Mouse (Mus musculus): Measurements from ENCODE around the gene Hist1h3a. TPM values are rescaled to one million over a fixed set of nuclear protein-coding genes. Genes with fewer than 3 reads are reported as not detected.
A peak's percentile ranks its signal among the peaks of the same experiment; 100 is the strongest.

Gene Hist1h3a
- polyA plus RNA-seq, 1 experiment from 2014 or later, result 11.9 TPM

DNA sequence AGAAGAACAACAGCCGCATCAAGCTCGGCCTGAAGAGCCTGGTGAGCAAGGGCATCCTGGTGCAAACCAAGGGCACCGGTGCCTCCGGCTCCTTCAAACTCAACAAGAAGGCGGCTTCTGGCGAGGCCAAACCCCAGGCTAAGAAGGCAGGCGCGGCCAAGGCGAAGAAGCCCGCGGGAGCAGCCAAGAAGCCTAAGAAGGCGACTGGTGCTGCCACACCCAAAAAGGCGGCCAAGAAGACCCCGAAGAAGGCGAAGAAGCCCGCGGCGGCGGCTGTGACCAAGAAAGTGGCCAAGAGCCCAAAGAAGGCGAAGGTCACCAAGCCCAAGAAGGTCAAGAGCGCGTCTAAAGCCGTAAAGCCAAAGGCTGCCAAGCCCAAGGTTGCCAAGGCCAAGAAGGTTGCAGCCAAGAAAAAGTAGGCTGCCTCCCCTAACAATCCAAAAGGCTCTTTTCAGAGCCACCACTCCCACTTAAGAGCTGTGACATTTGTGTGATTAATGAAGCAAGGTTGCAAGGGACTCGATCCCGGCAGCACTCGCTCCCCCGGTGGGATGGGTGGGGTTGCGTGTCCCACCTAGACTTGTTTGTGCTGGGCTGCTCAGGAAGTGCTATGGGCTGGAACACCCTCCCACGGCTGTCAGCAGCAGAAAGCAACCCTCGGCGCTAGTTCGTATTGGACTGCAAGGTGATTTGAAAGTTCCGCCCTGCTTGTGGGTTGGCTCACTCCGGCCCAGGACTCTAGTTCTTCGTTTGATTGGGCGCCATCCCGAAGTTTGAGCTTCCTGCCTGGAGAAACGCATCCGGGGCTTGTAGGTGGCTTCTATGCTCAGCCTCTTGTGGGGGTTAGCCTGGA is 22.9 kb downstream of the Hist1h3a start:
- peak overlapping the region; percentile 89 for H3K9ac ChIP-seq (replicated peaks)
- no peaks in the 10 kb centered on the region for H3K27me3 ChIP-seq
- under 1% methylated on average over 39 of the region's 39 CpGs for WGBS
- peak overlapping the region; percentile 59 for H3K4me3 ChIP-seq (replicated peaks)
- peak overlapping the region; percentile 99 for H3K27ac ChIP-seq
- peak; percentile 92 for ATAC-seq (ENCODE audit: insufficient number of reproducible peaks, insufficient read depth, low FRiP score, low TSS enrichment, low read depth)
- H3K4me2 ChIP-seq, result peak overlapping the region; percentile 86
- no peaks in the 10 kb centered on the region for H3K36me3 ChIP-seq
- no peaks in the 10 kb centered on the region for H3K9me3 ChIP-seq
- H3K4me1 ChIP-seq (replicated peaks), result peaks cover 14% of the 10 kb centered on the region

DNA sequence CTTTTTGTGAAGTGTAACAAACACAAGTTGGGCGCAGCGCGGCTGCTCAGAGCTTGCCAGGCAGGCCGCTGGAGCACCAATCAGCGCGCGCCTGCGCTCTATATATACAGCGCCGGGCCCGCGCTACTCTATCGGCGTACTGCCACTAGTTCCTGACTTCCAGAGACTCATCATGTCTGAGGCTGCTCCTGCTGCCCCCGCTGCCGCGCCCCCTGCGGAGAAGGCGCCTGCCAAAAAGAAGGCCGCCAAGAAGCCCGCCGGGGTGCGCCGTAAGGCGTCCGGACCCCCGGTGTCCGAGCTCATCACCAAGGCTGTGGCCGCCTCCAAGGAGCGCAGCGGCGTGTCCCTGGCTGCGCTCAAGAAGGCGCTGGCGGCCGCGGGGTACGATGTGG is 23.5 kb downstream of the Hist1h3a start, which contains the start of gene Hist1h1c:
TSS of gene Hist1h1c (plus strand) at position 132 of the 392 bp plus-strand sequence.
- Histone ChIP-seq H3K36me3 (no peaks in the 10 kb centered on the region), H3K4me2 (peak within 1 kb of the TSS; percentile 86), H3K9ac (replicated peaks) (peak within 1 kb of the TSS; percentile 89), H3K27me3 (no peaks in the 10 kb centered on the region), H3K27ac (peak within 1 kb of the TSS; percentile 99), H3K9me3 (no peaks in the 10 kb centered on the region), H3K4me3 (replicated peaks) (peak within 1 kb of the TSS; percentile 59), H3K4me1 (replicated peaks) (peaks cover 9% of the 10 kb centered on the region)
- peak; percentile 95 for ATAC-seq (ENCODE audit: insufficient number of reproducible peaks, insufficient read depth, low FRiP score, low TSS enrichment, low read depth)
- 0% methylated on average over 35 of the region's 38 CpGs for WGBS

DNA sequence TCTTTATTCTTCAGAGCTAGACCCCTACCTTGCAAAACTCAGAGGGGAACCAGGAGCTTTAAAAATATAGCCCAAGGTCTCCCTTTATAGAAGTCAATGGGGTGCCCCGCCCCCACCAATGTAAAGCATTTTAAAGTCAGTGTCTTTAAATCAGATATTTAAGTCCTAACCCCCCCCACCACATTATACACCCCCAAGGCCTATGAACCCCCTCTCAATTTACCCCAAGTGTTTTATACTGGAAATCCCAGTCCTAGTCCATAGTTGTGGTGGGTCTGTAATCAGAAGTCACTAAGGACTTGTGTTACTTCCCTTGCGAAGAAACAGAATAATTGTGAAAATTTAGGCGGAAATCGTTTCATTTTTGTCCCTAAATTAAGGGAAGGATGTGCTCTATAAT is 24.1 kb downstream of the Hist1h3a start:
- Histone ChIP-seq H3K4me1 (replicated peaks) (peaks cover 9% of the 10 kb centered on the region), H3K27ac (peak overlapping the region; percentile 99), H3K36me3 (no peaks in the 10 kb centered on the region), H3K4me3 (replicated peaks) (peak overlapping the region; percentile 59), H3K9me3 (no peaks in the 10 kb centered on the region), H3K27me3 (no peaks in the 10 kb centered on the region), H3K9ac (replicated peaks) (peak overlapping the region; percentile 89), H3K4me2 (peak overlapping the region; percentile 86)
- ATAC-seq (ENCODE audit: insufficient number of reproducible peaks, insufficient read depth, low FRiP score, low TSS enrichment, low read depth), result no peak
- 26% methylated on average over 4 of the region's 4 CpGs for WGBS

DNA sequence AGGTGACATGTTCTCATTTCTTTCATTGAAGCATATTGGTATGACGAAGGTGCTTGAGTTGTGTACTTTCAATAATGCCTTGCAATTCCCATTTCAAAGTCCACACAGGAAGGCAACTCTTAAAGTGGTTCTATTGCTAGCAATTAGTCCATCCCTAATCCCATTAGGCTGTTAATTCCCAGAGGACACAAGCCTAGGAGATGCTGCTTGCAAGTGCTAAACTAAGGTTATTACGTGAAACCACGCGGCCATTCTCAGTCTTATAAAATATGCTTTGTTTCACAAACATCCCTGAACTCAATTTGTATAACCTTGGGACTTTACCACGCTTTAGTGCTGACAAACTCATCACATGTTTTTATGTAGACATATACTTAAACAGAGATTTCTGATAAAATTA is 25.1 kb downstream of the Hist1h3a start:
- no peaks in the 10 kb centered on the region for H3K9me3 ChIP-seq
- H3K36me3 ChIP-seq, result no peaks in the 10 kb centered on the region
- 85% methylated on average over 5 of the region's 5 CpGs for WGBS
- no peak for ATAC-seq (ENCODE audit: insufficient number of reproducible peaks, insufficient read depth, low FRiP score, low TSS enrichment, low read depth)
- H3K27ac ChIP-seq, result no peak overlapping the region
- H3K9ac ChIP-seq (replicated peaks), result no peak overlapping the region
- H3K4me1 ChIP-seq (replicated peaks), result peaks cover 9% of the 10 kb centered on the region
- H3K4me3 ChIP-seq (replicated peaks), result no peak overlapping the region
- H3K27me3 ChIP-seq, result no peaks in the 10 kb centered on the region
- H3K4me2 ChIP-seq, result no peak overlapping the region

DNA sequence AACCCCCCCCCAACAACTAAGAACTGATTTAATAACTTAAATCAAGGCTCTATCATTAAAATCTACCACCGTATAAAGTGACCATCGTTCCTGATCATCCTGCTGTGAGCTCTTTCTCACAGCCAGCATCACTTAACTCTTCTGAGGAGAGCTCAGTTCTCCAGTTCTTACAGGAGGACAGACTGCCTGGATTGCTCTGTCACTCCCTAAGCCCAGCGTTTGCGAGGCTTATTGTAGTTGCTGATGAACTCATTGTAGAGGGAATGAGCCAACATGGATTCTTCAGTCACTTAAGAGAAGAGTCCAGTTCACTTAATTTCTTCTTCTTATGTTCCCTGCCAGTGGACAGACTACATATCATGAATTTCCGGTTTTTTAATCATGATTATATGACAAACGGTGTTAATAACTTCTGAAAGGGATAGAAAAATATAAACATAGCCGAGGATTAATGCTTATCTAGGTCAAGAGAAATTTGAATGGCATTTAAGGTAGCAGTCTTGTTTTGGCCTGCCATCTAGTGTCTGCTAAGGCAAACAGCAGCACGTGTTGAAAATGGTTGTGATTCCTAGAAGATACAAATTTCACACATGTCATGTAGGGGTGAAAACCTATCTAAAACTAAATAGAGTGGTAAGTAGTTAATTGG is 29.9 kb downstream of the Hist1h3a start:
- 29% methylated on average over 8 of the region's 8 CpGs for WGBS
- H3K4me1 ChIP-seq (replicated peaks), result no peaks in the 10 kb centered on the region
- H3K36me3 ChIP-seq, result no peaks in the 10 kb centered on the region
- ATAC-seq (ENCODE audit: insufficient number of reproducible peaks, insufficient read depth, low FRiP score, low TSS enrichment, low read depth), result no peak
- no peak overlapping the region for H3K9ac ChIP-seq (replicated peaks)
- no peaks in the 10 kb centered on the region for H3K27me3 ChIP-seq
- H3K4me3 ChIP-seq (replicated peaks), result no peak overlapping the region
- H3K4me2 ChIP-seq, result no peak overlapping the region
- no peaks in the 10 kb centered on the region for H3K9me3 ChIP-seq
- H3K27ac ChIP-seq, result no peak overlapping the region

DNA sequence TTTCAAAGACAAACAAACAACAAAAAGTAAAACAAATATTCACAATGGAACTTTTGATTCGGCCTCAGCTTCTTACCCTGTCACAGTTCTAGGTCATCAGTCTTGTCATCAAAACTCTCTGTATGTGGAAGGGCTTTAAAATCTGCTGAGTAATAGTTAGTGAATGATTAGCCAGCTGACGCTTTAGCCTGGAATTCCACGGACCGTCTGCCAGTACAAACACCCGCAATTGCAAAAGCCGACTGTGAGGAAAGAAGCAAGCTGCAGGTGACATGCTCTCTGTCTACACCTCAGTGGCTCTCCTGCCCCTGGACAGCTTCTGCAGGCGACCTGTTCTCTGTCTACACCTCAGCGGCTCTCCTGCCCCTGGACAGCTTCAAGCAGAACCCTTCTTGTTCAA is 31.7 kb downstream of the Hist1h3a start:
- Histone ChIP-seq H3K27me3 (no peaks in the 10 kb centered on the region), H3K9me3 (no peaks in the 10 kb centered on the region), H3K9ac (replicated peaks) (no peak overlapping the region), H3K4me3 (replicated peaks) (no peak overlapping the region), H3K27ac (no peak overlapping the region), H3K4me2 (no peak overlapping the region), H3K36me3 (no peaks in the 10 kb centered on the region), H3K4me1 (replicated peaks) (no peaks in the 10 kb centered on the region)
- whole genome bisulfite sequencing, result 52% methylated on average over 8 of the region's 8 CpGs
- no peak for ATAC-seq (ENCODE audit: insufficient number of reproducible peaks, insufficient read depth, low FRiP score, low TSS enrichment, low read depth)

DNA sequence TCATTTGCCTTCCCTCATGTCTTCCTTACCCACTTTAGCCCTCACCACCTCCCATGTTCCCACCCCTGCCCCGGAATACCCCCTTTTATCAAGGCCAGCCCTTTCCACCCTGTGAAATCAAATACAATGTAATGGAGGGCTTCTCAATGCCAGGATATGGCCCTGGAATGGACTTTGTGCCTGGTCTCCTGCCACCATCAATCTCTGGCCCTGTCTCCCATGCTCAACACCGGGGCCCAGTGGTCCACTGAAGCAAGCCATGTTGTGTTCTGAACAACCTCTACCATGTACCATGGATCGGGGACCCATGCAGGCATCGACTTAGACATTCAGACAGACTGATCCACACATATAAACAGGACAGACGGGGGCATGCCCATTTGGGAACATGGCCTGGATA is 32.5 kb downstream of the Hist1h3a start:
- no peak overlapping the region for H3K4me2 ChIP-seq
- no peak for ATAC-seq (ENCODE audit: insufficient number of reproducible peaks, insufficient read depth, low FRiP score, low TSS enrichment, low read depth)
- no peaks in the 10 kb centered on the region for H3K36me3 ChIP-seq
- no peak overlapping the region for H3K4me3 ChIP-seq (replicated peaks)
- no peaks in the 10 kb centered on the region for H3K9me3 ChIP-seq
- WGBS, result 90% methylated on average over 5 of the region's 5 CpGs
- no peak overlapping the region for H3K9ac ChIP-seq (replicated peaks)
- no peaks in the 10 kb centered on the region; the same call in 1 of the 2 replicates for H3K4me1 ChIP-seq (replicated peaks)
- no peak overlapping the region for H3K27ac ChIP-seq
- H3K27me3 ChIP-seq, result no peaks in the 10 kb centered on the region

DNA sequence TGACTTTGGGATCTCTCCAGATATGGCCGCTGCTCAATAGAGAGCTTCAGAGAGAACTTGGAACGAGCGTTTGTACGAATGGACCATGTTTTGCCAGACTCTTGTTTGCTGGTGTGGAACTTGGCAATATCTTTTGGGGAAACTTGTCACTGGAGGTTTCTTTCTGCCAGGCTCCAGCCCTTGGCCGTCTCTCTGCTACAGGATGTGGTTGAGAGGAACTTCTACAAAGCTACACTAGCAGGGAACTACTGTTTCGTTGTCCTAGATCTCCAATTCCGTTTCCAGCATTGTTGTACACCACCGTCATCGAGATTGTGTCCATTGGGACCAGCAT is 33.0 kb downstream of the Hist1h3a start:
- ATAC-seq (ENCODE audit: insufficient number of reproducible peaks, insufficient read depth, low FRiP score, low TSS enrichment, low read depth), result no peak
- no peaks in the 10 kb centered on the region for H3K36me3 ChIP-seq
- H3K9me3 ChIP-seq, result no peaks in the 10 kb centered on the region
- no peak overlapping the region for H3K4me3 ChIP-seq (replicated peaks)
- no peak overlapping the region for H3K9ac ChIP-seq (replicated peaks)
- no peak overlapping the region for H3K27ac ChIP-seq
- H3K4me2 ChIP-seq, result no peak overlapping the region
- no peaks in the 10 kb centered on the region for H3K27me3 ChIP-seq
- 92% methylated on average over 9 of the region's 9 CpGs for WGBS
- no peaks in the 10 kb centered on the region; the same call in 1 of the 2 replicates for H3K4me1 ChIP-seq (replicated peaks)

DNA sequence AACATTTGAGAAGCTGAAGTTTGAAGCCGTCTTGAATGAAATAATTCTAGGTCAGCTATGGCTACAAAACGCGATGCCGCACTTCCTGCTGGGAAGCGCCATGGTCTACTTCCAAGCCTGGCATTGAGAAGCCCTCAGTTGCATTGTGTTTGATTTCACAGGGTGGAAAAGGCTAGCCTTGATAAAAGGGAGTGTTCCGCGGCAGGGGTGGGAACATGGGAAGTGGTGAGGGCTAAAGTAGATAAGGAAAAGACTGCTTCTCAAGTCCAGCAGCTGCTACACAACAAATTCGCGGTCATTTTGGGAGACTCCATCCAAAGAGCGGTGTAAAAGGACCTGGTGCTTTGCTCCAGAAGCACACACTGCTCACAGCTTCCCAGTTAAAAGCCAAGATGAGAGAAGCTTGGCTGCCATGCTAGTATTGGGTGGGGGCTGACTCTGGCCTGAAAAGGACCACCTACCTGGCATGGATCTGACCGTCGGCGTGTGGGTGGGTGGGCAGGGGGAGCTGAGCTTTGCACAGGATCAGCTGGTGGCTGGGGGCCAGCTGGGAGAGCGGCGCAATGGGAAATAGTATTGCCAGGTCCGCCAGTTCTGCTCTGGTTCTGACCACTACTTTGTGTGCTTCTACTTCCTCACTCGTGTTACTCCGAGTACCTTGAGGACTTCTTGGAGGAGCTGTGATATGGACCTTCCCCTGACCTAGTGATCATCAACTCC is 33.6 kb downstream of the Hist1h3a start:
- Histone ChIP-seq H3K36me3 (no peaks in the 10 kb centered on the region), H3K9me3 (no peaks in the 10 kb centered on the region), H3K4me1 (replicated peaks) (no peaks in the 10 kb centered on the region; the same call in 1 of the 2 replicates), H3K27ac (no peak overlapping the region), H3K9ac (replicated peaks) (no peak overlapping the region), H3K4me2 (no peak overlapping the region), H3K4me3 (replicated peaks) (no peak overlapping the region), H3K27me3 (no peaks in the 10 kb centered on the region)
- ATAC-seq (ENCODE audit: insufficient number of reproducible peaks, insufficient read depth, low FRiP score, low TSS enrichment, low read depth), result no peak
- 88% methylated on average over 18 of the region's 18 CpGs for WGBS

DNA sequence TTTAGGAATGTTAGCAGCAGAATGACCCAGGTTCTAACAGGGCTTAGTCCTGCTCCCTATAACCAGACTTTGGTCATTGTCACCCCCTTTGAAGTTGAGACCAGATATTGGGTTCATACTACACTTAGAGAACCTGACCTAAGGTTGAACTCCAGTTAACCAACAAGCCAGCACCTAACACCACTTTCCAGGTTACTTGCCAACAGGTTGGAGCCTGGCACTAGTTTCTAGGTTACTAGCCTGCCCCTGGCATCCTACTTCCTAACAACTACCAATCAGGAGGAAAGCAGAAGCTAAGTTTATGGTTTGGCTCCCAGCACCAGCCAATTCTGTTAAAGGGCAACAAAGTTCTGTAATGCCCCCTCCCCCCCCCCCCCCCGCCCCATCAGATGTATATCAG is 37.0 kb downstream of the Hist1h3a start:
- H3K9ac ChIP-seq (replicated peaks), result no peak overlapping the region
- H3K27me3 ChIP-seq, result no peaks in the 10 kb centered on the region
- no peaks in the 10 kb centered on the region for H3K36me3 ChIP-seq
- WGBS, result no CpG with 5 or more reads among the region's 1 CpGs
- H3K4me1 ChIP-seq (replicated peaks), result no peaks in the 10 kb centered on the region; the same call in 1 of the 2 replicates
- no peak overlapping the region for H3K27ac ChIP-seq
- H3K4me2 ChIP-seq, result no peak overlapping the region
- H3K9me3 ChIP-seq, result no peaks in the 10 kb centered on the region
- no peak overlapping the region for H3K4me3 ChIP-seq (replicated peaks)
- no peak for ATAC-seq (ENCODE audit: insufficient number of reproducible peaks, insufficient read depth, low FRiP score, low TSS enrichment, low read depth)

DNA sequence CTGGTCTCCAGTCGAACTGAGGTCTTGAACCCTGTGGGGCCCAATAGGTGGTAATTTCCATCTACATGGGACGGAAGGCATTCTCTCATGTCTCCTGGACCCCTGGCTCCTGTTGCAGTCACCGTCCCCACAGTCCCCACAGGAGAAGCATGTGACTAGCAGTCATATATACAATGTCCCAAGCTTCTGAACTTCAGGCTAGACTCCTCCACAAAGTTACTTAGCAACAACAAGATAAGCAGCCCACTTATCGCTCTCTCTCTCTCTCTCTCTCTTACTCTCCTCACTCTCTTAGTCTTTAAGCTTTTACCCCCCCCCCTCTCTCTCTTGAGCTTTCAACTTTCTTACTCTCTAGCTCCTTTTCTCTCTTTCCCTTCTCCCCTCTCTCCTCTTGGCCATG is 37.9 kb downstream of the Hist1h3a start:
- no peak for ATAC-seq (ENCODE audit: insufficient number of reproducible peaks, insufficient read depth, low FRiP score, low TSS enrichment, low read depth)
- Histone ChIP-seq H3K27me3 (no peaks in the 10 kb centered on the region), H3K9me3 (no peaks in the 10 kb centered on the region), H3K27ac (no peak overlapping the region), H3K4me1 (replicated peaks) (no peaks in the 10 kb centered on the region; the same call in 1 of the 2 replicates), H3K9ac (replicated peaks) (no peak overlapping the region), H3K4me2 (no peak overlapping the region), H3K4me3 (replicated peaks) (no peak overlapping the region), H3K36me3 (no peaks in the 10 kb centered on the region)
- 87% methylated on average over 4 of the region's 4 CpGs for WGBS
